Mouse (Mus musculus): ENCODE results near the gene B2m. TPM values are rescaled to one million over a fixed set of nuclear protein-coding genes. Genes with fewer than 3 reads are reported as not detected.

B2m gene
- polyA plus RNA-seq, 1 experiment: 215 TPM

- Histone ChIP-seq H3K27me3 (ENCODE audit: control insufficient read depth, insufficient read depth, insufficient read length) (no peaks in the 10 kb centered on the region), H3K79me3 (ENCODE audit: low read depth) (no peaks in the 10 kb centered on the region), H3K36me3 (ENCODE audit: control insufficient read depth, insufficient read depth) (no peaks in the 10 kb centered on the region), H3K4me3 (ENCODE audit: insufficient read depth, poor library complexity, severe bottlenecking) (no peak overlapping the region), H3K79me2 (ENCODE audit: control insufficient read depth, insufficient read depth) (no peaks in the 10 kb centered on the region), H3ac (ENCODE audit: control insufficient read depth, insufficient read length, low read depth) (no peak overlapping the region)
- no peak for TF ChIP-seq CTCF (IDR thresholded peaks at IDR 0.05; ENCODE audit: control insufficient read depth, insufficient read depth, insufficient read length)
- no peak for TF ChIP-seq MYOD1 (IDR thresholded peaks at IDR 0.05; ENCODE audit: control insufficient read depth, insufficient read length, low read depth)
- TF ChIP-seq USF1 (IDR thresholded peaks at IDR 0.05; ENCODE audit: low read depth): no peak
- no peak for TF ChIP-seq MAX (IDR thresholded peaks at IDR 0.05)
- TF ChIP-seq MYOG (IDR thresholded peaks at IDR 0.05; ENCODE audit: control insufficient read depth, extremely low read depth, insufficient read length): no peak
- no peak for TF ChIP-seq FOSL1 (IDR thresholded peaks at IDR 0.05; ENCODE audit: insufficient read depth, low read length, poor library complexity, severe bottlenecking)
- no peak for TF ChIP-seq CEBPB (IDR thresholded peaks at IDR 0.05; ENCODE audit: low read depth)
Observed at GRCm38 (mm10) chr2:122132078-122132477, 15.4 kb upstream of the B2m start.

- H3K36me3 ChIP-seq (ENCODE audit: control insufficient read depth, insufficient read depth): no peaks in the 10 kb centered on the region
- TF ChIP-seq MYOG (IDR thresholded peaks at IDR 0.05; ENCODE audit: control insufficient read depth, extremely low read depth, insufficient read length): no peak
- TF ChIP-seq FOSL1 (IDR thresholded peaks at IDR 0.05; ENCODE audit: insufficient read depth, low read length, poor library complexity, severe bottlenecking): no peak
- TF ChIP-seq CTCF (IDR thresholded peaks at IDR 0.05; ENCODE audit: control insufficient read depth, insufficient read depth, insufficient read length): no peak
- TF ChIP-seq MAX (IDR thresholded peaks at IDR 0.05): no peak
- TF ChIP-seq CEBPB (IDR thresholded peaks at IDR 0.05; ENCODE audit: low read depth): no peak
- TF ChIP-seq USF1 (IDR thresholded peaks at IDR 0.05; ENCODE audit: low read depth): no peak
- no peak for TF ChIP-seq MYOD1 (IDR thresholded peaks at IDR 0.05; ENCODE audit: control insufficient read depth, insufficient read length, low read depth)
- H3K79me2 ChIP-seq (ENCODE audit: control insufficient read depth, insufficient read depth): no peaks in the 10 kb centered on the region
- no peak overlapping the region for H3K4me3 ChIP-seq (ENCODE audit: insufficient read depth, poor library complexity, severe bottlenecking)
- no peak overlapping the region for H3ac ChIP-seq (ENCODE audit: control insufficient read depth, insufficient read length, low read depth)
- H3K27me3 ChIP-seq (ENCODE audit: control insufficient read depth, insufficient read depth, insufficient read length): no peaks in the 10 kb centered on the region
- no peaks in the 10 kb centered on the region for H3K79me3 ChIP-seq (ENCODE audit: low read depth)
Observed at GRCm38 (mm10) chr2:122132618-122133017, 14.9 kb upstream of the B2m start.

GRCm38 (mm10) chr2:122137839-122138465 lies 9.5 kb upstream of the B2m start:
- Histone ChIP-seq H3K79me2 (ENCODE audit: control insufficient read depth, insufficient read depth) (no peaks in the 10 kb centered on the region), H3K36me3 (ENCODE audit: control insufficient read depth, insufficient read depth) (no peaks in the 10 kb centered on the region), H3K79me3 (ENCODE audit: low read depth) (no peaks in the 10 kb centered on the region), H3K27me3 (ENCODE audit: control insufficient read depth, insufficient read depth, insufficient read length) (no peaks in the 10 kb centered on the region), H3ac (ENCODE audit: control insufficient read depth, insufficient read length, low read depth) (no peak overlapping the region), H3K4me3 (ENCODE audit: insufficient read depth, poor library complexity, severe bottlenecking) (no peak overlapping the region)
- TF ChIP-seq FOSL1 (IDR thresholded peaks at IDR 0.05; ENCODE audit: insufficient read depth, low read length, poor library complexity, severe bottlenecking) (no peak), CTCF (IDR thresholded peaks at IDR 0.05; ENCODE audit: control insufficient read depth, insufficient read depth, insufficient read length) (no peak), CEBPB (IDR thresholded peaks at IDR 0.05; ENCODE audit: low read depth) (no peak)

GRCm38 (mm10) chr2:122140815-122141214 lies 6.7 kb upstream of the B2m start:
- no peak overlapping the region for H3K4me3 ChIP-seq (ENCODE audit: insufficient read depth, poor library complexity, severe bottlenecking)
- TF ChIP-seq MAX (IDR thresholded peaks at IDR 0.05) (no peak), CEBPB (IDR thresholded peaks at IDR 0.05; ENCODE audit: low read depth) (no peak), MYOD1 (IDR thresholded peaks at IDR 0.05; ENCODE audit: control insufficient read depth, insufficient read length, low read depth) (no peak), USF1 (IDR thresholded peaks at IDR 0.05; ENCODE audit: low read depth) (no peak), FOSL1 (IDR thresholded peaks at IDR 0.05; ENCODE audit: insufficient read depth, low read length, poor library complexity, severe bottlenecking) (no peak), MYOG (IDR thresholded peaks at IDR 0.05; ENCODE audit: control insufficient read depth, extremely low read depth, insufficient read length) (no peak), CTCF (IDR thresholded peaks at IDR 0.05; ENCODE audit: control insufficient read depth, insufficient read depth, insufficient read length) (no peak)

GRCm38 (mm10) chr2:122141332-122141967 lies 6.0 kb upstream of the B2m start:
- H3K79me2 ChIP-seq (ENCODE audit: control insufficient read depth, insufficient read depth): no peaks in the 10 kb centered on the region
- H3K79me3 ChIP-seq (ENCODE audit: low read depth): no peaks in the 10 kb centered on the region
- TF ChIP-seq CEBPB (IDR thresholded peaks at IDR 0.05; ENCODE audit: low read depth) (no peak), MYOG (IDR thresholded peaks at IDR 0.05; ENCODE audit: control insufficient read depth, extremely low read depth, insufficient read length) (no peak), USF1 (IDR thresholded peaks at IDR 0.05; ENCODE audit: low read depth) (no peak), CTCF (IDR thresholded peaks at IDR 0.05; ENCODE audit: control insufficient read depth, insufficient read depth, insufficient read length) (no peak), FOSL1 (IDR thresholded peaks at IDR 0.05; ENCODE audit: insufficient read depth, low read length, poor library complexity, severe bottlenecking) (no peak), MAX (IDR thresholded peaks at IDR 0.05) (no peak), MYOD1 (IDR thresholded peaks at IDR 0.05; ENCODE audit: control insufficient read depth, insufficient read length, low read depth) (no peak)
- H3ac ChIP-seq (ENCODE audit: control insufficient read depth, insufficient read length, low read depth): no peak overlapping the region
- no peaks in the 10 kb centered on the region for H3K27me3 ChIP-seq (ENCODE audit: control insufficient read depth, insufficient read depth, insufficient read length)
- no peaks in the 10 kb centered on the region for H3K36me3 ChIP-seq (ENCODE audit: control insufficient read depth, insufficient read depth)
- H3K4me3 ChIP-seq (ENCODE audit: insufficient read depth, poor library complexity, severe bottlenecking): no peak overlapping the region

More at GRCm38 (mm10) chr2:122140815-122141214, 6.7 kb upstream of the B2m start:
- H3K79me2 ChIP-seq (ENCODE audit: control insufficient read depth, insufficient read depth): no peaks in the 10 kb centered on the region
- H3K36me3 ChIP-seq (ENCODE audit: control insufficient read depth, insufficient read depth): no peaks in the 10 kb centered on the region
- no peaks in the 10 kb centered on the region for H3K79me3 ChIP-seq (ENCODE audit: low read depth)
- H3K27me3 ChIP-seq (ENCODE audit: control insufficient read depth, insufficient read depth, insufficient read length): no peaks in the 10 kb centered on the region
- H3ac ChIP-seq (ENCODE audit: control insufficient read depth, insufficient read length, low read depth): no peak overlapping the region
